Mouse (Mus musculus) frontal cortex, adult 2 months (tissue): ENCODE results near the gene Rpl13. TPM values are rescaled to one million over a fixed set of nuclear protein-coding genes. Genes with fewer than 3 reads are reported as not detected.
"Not testable (repeated sequence)": the region's sequence is repeated elsewhere in the genome, so short reads cannot be mapped to it uniquely, and the experiment has no call there.

ENCODE experiments used
- DNase-seq, 2 experiments: peaks; one replicate each; pipeline ENCODE4 v3.0.0; 2022; ENCODE audit warnings: low spot score in 1 of 2; ENCODE audit errors: extremely low spot score in 1 of 2
- polyA plus RNA-seq: library from polyadenylated mRNA; depleted of rRNA; stranded (reverse); fragments of >200 nt; gene quantifications from 2 replicates; pipeline ENCODE4 v1.2.3, GENCODE M21; 2012; rRNA removed

The Rpl13 gene
- polyA plus RNA-seq: 1,060 and 1,106 TPM in 2 replicates

DNA sequence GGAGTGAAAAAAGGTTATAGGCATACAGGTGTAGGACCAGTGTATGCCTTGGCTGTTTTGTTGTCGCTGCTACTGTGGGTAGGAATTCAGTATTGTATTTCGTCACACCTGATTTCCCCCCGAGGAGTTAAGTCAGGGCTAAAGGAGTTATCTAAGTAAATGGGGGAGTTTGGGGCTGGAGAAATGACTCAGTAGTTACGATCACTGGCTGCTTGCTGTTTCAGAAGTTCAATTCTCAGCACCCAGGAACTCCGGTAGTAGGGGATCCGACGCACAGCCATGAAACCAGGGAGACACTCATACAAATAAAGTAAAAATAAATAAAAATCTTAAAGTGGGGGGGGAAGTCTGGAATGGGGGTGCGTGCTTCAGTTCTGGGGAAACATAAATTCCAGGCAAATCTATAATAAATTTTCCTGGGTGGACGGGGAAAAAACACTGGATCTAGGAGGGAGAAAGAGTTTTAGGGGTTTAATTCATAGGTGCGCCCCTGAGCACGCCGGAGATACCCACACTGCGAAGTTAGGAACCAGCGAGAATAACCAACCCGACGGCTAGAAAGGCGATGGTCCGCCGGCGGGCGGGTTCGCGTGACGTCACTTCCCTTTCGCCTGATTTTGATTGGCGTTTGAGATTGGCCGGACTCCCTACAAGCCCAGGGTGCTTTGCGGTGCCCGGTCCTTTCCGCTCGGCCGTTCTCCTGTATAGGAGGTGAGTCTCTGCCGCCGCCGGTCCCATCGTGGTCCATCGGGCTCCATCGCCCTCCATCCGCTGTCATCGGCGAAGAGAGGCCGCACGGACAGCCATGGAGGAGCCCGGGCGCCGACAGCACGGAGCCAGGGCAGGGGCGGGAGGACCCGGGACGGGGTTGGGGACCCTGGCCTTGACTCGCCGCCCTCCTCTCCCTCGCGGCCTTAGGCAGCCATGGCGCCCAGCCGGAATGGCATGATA, at the start of gene Rpl13:
Gene Rpl13, plus strand, starts transcription at position 616 of the 951 bp plus-strand sequence.
- DNase-seq: peak; percentile 96 to 99

DNA sequence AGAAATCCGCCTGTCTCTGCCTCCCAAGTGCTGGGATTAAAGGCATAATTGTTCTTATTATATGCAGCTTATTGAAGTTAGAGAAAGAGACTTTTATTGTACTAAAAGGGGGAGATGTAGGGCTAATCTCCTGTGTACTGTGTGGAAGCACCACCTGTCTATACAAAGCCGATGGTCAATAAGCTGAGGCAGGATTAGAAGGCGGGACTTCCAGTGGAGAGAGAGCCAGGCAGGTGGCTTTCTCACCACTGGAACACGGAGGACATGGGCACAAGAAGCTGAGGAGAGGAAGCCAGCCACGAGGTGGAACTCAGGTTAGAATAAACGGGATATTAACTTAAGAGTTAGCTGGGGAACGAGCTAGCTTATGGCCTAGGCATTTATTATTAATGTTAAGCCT, 39.4 kb upstream of the Rpl13 start, which contains the start of gene Spg7:
Gene Spg7, plus strand, starts transcription at position 222 of the 400 bp plus-strand sequence.
- DNase-seq: no peak

DNA sequence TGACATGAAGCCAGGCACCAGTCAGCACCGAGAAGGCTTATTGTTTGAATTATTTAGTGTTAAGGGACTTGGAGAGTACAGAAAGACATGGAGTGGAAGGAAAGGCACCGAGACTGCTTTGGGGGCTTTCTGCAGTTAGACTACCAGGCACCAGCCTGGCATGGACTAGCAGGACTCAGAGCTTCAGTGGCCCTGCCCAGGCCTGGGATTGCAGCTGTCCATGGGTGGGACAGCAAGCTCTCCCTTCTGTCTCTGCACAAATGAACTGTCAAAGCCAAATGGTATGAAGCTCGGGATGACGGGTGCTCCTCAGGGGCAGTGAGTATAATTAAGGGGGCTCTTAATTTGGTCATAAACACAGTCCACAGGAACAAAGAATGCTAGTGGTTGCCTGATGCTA, 38.1 kb upstream of the Rpl13 start:
- DNase-seq: no peak

DNA sequence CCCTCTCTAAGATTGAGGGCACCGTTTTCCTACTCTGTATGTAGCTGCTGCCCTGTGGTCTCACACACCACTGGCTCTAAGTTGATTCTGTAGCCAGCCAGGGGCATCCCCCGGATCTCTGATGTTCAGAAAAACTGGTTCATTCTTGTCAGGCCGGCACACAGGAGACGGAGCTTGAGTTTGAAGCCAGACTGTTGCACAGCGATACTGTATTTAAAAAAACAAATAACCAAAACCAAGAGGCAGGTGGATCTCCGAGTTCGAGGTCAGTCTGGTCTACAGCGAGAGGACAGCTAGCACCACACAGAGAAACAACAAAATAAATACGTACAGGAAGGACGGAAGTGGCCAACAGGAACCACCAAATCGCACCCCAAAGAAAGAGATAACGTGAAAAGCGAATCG, 37.3 kb upstream of the Rpl13 start:
- DNase-seq: no peak

DNA sequence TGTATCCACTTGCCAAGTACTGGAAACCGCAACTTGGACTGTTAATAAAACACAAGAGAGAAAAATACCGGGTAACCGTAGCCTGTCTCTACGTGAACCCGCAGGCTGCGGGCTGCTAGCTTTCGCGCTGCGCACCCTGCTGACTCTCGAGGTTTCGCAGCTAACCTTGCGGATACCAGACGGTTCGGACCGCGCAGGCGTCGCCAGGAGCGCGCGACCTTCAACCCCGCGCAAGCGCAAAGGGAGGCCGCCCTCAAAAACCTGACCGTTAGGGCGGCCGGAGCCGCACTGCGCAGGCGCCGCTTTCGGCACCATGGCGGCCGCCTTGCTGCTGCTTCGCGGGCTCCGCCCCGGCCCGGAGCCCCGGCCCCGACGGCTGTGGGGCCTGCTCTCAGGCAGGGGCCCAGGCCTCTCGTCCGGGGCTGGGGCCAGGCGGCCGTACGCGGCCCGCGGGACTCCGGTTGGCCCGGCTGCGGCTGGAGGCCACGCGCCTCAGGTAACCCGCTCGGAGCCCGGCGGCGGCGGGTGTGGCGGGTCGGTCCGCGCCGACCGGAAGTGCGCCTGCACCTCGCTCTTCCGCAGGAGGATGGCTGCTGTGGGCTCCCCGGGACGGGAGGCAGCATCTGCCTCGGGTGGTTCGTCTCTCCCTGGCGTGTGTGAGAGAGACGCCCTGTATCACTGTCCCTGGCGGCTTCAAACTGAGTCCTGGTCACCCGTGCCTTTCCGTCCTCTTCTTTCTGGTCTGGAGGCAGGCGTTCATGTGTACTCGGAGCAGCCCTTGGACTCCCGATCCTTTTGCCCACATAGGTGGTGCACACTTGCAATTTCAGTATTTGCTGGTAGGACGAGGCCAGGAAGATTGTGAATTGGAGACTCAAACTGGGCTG, 36.7 kb upstream of the Rpl13 start:
- DNase-seq: peak; percentile 85 to 97

DNA sequence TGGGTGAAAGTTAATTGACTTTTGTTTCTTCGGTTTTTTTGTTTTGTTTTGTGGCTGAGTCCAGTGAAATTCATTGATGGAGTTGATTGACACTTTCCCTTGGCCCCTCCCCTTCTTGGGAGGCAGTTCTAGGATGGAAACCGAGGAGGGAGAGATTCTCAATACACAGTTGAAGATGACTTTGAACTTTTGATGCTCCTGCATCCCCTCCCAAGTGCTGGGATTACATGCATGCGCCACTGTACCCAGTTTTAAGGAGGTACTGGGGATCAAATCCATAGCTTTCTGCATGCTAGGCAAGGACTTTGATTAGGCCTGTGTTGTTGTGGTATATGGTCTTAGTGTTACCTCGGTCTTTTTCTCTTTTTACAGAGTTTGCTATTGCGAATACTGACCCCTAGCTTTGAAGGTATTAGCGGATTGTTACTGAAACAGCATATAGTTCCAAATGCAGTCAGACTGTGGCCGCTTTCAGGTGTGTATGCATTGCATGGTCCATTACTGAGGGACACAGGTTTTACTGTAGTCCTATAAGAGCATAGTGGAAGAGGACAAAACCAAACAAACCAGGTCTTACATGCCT, 36.0 kb upstream of the Rpl13 start:
- DNase-seq: no peak

DNA sequence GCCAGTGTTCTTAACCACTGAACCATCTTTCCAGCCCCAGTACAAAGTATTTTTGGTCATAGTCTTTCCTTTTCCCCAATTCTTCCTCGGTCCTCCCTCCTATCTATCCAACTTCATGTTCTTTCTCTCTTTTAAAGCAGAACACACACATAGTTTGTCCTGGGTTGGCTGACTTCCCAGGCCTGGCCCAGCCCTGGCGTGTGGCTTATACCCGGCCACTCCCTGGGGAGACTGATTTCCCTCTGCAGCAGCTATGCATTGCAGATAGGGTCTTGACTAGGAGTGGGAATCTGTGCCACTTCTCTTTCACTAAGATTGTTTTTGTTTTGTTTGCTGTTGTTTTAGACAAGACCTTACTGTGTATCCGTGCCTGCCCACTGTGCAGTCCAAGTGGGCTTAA, 31.0 kb upstream of the Rpl13 start:
- no peak for DNase-seq

DNA sequence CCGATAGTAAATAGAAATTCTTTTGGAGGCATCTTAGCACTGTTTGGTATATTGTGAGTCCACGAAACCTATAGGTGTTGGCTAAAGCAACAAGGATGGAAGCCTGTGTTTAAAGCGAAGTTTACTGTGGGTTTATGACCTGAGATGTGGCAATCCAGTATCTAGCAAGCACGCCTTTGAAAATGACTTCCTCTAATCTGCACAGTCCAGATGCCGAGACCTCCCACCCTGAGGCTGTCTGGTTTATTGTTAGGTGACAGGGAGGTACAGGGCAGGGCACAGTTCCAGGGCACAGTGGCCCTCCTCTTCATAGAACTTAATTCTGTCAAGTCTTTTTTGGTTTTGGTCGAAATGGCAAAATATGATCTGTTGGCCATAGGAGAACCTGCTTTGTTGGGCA, 24.9 kb upstream of the Rpl13 start:
- DNase-seq: no peak

DNA sequence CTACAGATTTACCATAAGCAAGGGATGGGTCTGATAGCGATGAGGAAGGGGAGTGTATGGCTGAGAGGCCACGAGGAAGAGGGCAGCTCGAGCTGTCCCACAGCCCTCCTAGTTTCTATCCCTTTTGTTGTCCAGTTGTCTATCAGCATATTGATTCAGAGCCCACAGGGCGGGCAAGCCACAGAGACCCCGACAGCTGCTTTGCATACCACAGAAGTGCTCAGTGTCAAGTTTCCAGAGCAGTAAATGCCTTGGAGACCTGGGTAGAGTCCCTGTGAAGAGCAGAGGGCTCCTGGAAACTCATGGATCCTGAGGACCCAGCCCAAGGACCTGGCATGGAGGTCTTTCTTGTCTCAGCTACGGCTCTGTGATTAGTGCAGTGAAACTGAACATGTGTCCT, 19.2 kb upstream of the Rpl13 start:
- DNase-seq: no peak

DNA sequence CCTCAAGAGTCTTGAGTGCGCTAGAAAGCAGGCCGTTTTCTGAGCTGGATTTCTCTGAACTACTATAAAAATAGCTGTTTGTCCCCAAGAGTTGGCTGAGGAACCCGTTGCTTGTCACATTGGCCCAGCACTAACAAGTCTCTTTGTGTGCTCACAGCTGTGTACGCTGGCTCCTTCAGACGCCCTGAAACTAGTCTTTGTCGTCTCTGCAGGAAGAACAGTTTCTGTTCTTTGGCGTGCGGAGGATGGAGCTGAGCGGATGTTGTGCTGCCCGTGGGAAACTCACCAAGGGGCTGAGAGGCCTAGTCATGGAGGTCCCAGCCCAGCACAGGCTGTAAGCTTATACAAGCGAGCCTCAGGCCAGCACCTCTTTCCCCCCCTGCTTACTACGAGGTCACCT, 18.5 kb upstream of the Rpl13 start:
- peak; percentile 49 to 56 for DNase-seq

DNA sequence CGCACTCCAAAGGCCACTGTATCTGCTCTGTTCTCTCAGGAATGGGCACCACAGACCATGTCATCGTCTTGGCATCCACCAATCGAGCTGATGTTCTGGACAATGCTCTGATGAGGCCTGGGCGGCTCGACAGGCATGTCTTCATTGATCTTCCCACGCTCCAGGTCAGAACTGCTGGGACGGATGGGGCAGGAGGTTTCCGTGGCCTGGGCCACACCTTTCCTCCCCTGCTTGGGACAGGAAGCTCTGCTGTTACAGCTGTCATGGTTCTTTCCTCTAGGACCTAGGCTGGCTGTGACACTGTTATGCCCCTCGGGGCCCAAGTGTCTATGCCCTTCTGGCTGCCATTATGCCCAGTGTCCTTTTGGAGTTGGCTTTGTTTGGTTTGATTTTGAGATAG, 14.9 kb upstream of the Rpl13 start:
- no peak for DNase-seq

DNA sequence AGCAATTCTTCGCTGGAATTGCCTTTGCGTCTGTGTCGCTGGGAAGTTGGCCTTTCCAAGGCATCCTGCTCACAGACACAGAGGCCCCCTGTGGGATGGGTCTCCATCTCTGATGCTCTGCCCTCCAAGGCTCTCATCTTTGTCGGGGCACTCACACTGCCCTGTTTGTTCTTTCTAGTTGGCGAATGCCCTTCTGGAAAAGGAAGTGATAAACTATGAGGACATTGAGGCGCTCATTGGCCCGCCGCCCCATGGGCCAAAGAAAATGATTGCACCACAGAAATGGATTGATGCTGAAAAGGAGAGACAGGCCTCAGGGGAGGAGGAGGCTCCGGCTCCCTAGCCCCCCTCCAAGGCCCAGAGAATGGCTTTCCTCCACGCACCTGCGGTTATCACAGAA, 4.9 kb upstream of the Rpl13 start:
- DNase-seq: no peak

DNA sequence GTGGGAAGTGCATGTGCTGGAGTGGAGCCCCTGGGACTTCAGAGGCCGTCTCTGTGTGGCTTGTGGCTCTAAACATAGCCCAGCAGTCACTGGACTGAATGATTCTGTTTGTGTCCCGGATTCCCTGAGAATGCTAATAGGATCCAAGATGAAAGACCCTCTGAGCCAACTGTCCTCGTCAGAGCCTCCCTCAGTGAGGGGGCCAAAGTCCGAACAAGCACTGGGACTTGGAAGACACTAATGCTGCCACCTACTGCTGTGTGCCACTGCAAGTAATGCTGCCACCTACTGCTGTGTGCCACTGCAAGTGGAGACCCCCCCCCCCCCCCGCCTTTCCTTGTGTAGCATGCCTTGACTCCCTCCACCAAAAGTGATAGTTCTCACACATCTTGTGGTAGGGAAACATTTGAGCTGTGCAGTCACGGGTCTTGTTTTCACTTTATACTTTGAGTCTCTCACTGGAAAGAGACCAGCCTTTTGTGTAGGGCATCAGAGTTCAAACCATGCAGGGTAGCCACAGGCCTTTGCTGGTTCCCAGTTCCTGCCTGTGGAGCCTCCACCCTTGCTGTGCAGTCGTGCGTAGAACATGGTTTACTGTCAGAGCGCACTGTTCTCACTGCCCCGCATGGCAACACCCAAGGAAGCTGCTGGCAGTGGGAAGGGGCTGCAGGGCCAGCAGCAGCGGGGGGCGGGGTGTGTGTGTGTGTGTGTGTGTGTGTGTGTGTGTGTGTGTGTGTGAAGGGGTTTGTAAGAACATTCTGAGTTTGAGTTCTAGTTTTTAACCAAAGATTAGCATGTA, 4.2 kb upstream of the Rpl13 start:
- peak in 1 of 2 experiments; percentile 44 for DNase-seq

DNA sequence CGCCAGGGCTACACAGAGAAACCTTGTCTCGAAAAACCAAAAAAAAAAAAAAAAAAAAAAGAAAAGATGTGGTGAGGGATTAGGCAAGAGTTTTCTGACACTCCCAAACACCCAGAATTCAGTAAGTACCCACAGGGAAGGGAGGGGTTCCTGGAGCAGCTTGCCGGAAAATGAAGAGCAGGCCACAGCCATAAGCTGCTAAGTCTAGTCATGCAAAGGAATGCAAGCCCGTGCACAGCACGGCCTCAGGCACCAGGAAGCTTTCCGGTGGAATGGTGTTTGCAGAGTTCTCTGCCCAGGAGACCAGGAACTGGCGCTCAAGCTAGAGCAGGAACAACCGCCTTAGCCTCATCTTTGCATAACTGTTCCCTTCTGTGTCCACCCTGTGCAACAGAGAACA, 1.9 kb upstream of the Rpl13 start:
- no peak for DNase-seq

DNA sequence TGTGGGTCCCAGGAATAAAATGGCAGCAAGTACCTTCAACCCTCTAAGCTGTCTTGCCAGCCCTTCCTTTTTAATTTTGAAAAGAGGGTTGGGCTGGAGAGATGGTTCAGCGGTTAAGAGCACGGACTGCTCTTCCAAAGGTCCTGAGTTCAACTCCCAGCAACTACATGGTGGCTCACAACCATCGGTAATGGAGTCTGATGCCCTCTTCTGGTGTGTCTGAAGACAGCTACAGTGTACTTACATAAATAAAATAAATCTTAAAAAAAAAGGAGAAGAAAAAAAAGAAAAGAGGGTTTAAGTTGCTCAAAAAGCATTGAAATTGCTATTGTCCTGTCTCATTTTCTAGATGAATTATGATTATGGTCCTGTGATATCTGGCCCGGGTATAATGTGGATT, 906 bp upstream of the Rpl13 start:
- DNase-seq: no peak

DNA sequence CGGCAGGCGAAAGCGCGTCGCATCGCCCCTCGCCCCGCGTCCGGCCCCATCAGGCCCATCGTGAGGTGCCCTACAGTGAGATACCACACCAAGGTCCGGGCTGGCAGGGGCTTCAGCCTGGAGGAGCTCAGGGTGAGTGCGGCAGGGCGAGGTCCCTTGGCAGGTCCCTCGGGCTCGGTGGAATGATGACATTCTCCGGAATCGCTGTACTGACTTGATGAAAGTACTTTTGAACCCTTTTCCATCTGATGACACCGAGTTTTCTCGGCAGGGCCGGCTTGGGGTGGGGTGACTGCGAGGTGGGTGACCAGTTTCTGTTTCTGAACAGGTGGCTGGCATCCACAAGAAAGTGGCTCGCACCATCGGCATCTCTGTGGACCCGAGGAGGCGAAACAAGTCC, 705 bp downstream of the Rpl13 start:
- not testable (repeated sequence) for DNase-seq

DNA sequence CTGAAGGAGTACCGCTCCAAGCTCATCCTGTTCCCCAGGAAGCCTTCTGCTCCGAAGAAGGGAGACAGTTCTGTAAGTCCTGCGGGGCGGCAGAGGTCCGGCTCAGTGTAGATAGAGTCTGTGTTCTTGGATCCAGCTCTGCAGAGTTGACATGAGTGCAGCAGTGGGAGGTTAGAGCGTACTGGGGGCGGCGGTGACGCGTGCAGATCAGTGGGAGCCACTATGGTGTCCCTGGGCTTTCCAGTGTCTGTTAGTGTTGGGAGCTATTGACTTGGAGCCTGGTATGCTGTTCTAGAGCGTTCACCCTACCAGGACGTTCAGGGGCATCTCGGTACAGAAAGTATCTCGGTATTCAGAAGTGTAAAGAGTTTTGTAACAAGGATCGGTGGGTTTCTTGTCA, 1.1 kb downstream of the Rpl13 start:
- no peak for DNase-seq

DNA sequence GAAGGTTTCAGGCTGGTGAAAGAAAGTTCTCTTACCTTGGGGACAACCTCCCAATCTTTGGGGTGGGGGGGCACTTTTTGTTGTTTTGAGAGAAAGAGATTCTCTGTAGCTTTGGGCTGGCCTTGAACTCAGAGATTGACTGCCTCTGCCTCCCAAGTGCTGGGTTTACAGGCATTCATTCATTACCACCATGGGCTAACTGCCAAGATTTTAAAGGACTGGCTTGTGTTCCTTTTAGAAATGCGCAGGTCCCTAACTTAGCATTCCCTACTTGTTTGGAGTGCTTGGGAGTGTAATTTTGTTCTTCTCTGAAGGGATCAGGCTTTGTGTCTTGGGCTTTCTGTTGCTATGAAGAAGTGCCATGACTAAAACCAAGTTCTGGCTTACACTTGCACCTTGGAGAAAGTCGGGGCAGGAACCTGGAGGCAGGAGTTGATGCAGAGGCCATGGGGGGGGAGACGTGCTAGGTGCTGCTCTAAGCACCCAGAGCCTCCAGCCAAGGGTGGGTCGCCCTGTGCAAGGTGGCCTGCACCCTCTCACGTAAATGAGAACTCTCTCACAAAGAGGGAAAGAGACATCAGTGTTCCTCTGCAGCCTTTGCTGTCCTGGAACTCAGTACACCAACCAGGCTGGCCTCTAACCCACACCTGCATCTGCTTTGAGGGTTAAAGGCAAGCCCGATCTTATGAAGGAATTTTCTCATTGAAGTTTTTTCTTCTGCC, 2.1 kb downstream of the Rpl13 start:
- no peak for DNase-seq

DNA sequence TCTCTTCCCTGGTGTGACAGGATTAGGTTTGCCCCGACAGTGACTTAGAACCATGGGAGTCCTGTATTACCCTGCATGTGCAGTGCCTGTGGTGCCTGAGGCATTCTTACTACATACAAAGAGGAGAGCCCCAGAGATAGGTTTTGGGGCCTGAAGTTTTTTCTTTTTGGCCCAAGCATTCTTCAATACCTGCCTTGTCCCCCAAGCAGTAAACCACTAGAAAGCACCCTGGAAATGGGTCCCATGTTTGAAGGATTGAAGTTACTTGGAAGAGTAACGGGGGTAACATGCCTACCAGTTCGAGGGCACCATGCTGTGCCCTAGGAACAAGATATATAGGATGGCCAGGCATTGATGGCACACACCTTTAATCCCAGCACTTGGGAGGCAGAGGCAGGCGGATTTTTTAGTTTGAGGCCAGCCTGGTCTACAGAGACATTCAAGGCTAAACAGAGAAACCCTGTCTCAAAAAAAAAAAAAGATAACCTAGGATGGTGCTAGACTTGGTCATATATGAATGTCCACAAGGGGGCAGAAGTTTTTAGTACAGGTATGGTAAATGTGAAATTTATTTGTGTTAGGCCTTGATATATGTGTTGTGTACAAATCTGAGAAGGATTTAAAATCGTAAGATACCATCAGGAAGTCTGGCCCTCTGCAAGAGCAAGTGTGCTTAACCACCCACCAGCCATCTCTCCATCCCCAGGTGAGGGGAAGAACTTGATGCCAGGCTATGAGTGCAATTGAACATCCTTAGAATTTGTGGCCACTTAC, 3.6 kb downstream of the Rpl13 start:
- DNase-seq: peak in 1 of 2 experiments; percentile 74
